Comparison of ENCODE assay signal across 11 mouse cellular contexts in the genomic region with DNA sequence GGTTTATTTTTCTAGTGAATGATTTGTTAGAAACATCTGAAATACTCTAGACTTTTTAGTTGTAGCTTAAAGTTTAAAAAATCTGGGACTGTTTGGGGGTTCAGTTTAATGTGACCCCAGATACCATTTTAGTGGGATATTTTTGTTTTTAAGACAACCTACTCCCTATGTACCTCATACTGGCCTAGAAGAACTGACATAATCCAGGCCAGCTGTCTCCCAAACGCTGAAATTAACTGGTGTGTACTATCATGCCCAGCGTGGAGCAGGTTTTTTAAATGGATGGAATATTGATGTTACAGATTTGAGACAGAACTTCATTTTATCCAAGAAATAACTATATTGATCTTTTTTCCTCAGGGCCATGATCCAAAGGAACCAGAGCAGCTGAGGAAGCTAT. TPM values are rescaled to one million over a fixed set of nuclear protein-coding genes. Genes with fewer than 3 reads are reported as not detected.
DNase-seq lines count a peak whose midpoint lies in the region; ATAC-seq and TF ChIP-seq lines count a peak whose summit lies in the region.
"Had no signal": no experiment of that assay in that cellular context is flagged by ENCODE, and none has a peak within 500 bp of the region (broad histone marks: within the 10 kb centered on the region; RNA-seq: fewer than 3 reads in every experiment).

No protein-coding gene starts in this region.

- H3K4me2 ChIP-seq in kidney, postnatal 0 days (ENCODE audit: low read length) = peak overlapping the region; percentile 77
- peak overlapping the region; percentile 75 for H3K4me2 ChIP-seq in neural tube, embryonic 12.5 days (replicated peaks)

- no peaks in the 10 kb centered on the region for H3K27me3 ChIP-seq in kidney, postnatal 0 days (ENCODE audit: insufficient read depth, low read length)
- no peaks in the 10 kb centered on the region for H3K27me3 ChIP-seq in limb, embryonic 10.5 days (ENCODE audit: low read depth, poor library complexity, severe bottlenecking)
- H3K27me3 ChIP-seq in neural tube, embryonic 12.5 days (replicated peaks) = no peaks in the 10 kb centered on the region
- H3K27me3 ChIP-seq: Patski had no signal

- no peak overlapping the region for H3K27ac ChIP-seq in kidney, postnatal 0 days
- peak overlapping the region; percentile 21; the same call in 1 of the 2 replicates for H3K27ac ChIP-seq in embryonic fibroblast, embryonic 13.5 days (ENCODE audit: insufficient read depth, low read length)
- peak overlapping the region; percentile 100 for H3K27ac ChIP-seq in limb, embryonic 10.5 days
- H3K27ac ChIP-seq in neural tube, embryonic 12.5 days = no peak overlapping the region

- intact Hi-C loops in gastrocnemius, postnatal 14 days (cut with DNase I; ENCODE audit: low total_unique reads) = no loop called here

- H3K4me1 ChIP-seq in kidney, postnatal 0 days (replicated peaks; ENCODE audit: insufficient read depth, low read length) = peaks cover 8% of the 10 kb centered on the region; the same call in 1 of the 2 replicates
- H3K4me1 ChIP-seq in embryonic fibroblast, embryonic 13.5 days (ENCODE audit: control insufficient read depth, insufficient read depth, low read length) = peaks cover 5% of the 10 kb centered on the region
- H3K4me1 ChIP-seq in limb, embryonic 10.5 days = peaks cover 24% of the 10 kb centered on the region
- peaks cover 17% of the 10 kb centered on the region for H3K4me1 ChIP-seq in neural tube, embryonic 12.5 days

- H3K36me3 ChIP-seq in kidney, postnatal 0 days (ENCODE audit: insufficient read depth, low read length) = peaks cover 15% of the 10 kb centered on the region
- H3K36me3 ChIP-seq in limb, embryonic 10.5 days = peaks cover 47% of the 10 kb centered on the region
- H3K36me3 ChIP-seq in neural tube, embryonic 12.5 days = peaks cover 24% of the 10 kb centered on the region

- no peak overlapping the region for H3K9ac ChIP-seq in kidney, postnatal 0 days (ENCODE audit: low read depth, low read length)
- no peak overlapping the region for H3K9ac ChIP-seq in neural tube, embryonic 12.5 days

- no peak for TF ChIP-seq CTCF in kidney, postnatal 0 days (IDR thresholded peaks at IDR 0.05; ENCODE audit: low read depth)
- no peak for TF ChIP-seq CTCF in embryonic fibroblast, embryonic 13.5 days (IDR thresholded peaks at IDR 0.05; ENCODE audit: borderline replicate concordance, insufficient read depth, low read length)

- no peak for TF ChIP-seq POLR2A in embryonic fibroblast, embryonic 13.5 days (IDR thresholded peaks at IDR 0.05; ENCODE audit: low read depth, low read length)

- no peak for ATAC-seq in kidney, postnatal 0 days (replicated peaks; ENCODE audit: low FRiP score, low read depth)
- ATAC-seq in neural tube, embryonic 12.5 days (ENCODE audit: low FRiP score, low read depth) = no peak
- ATAC-seq: Patski had no signal

- no peak for DNase-seq in kidney, postnatal 0 days (ENCODE audit: low spot score)
- DNase-seq in kidney, adult 8-10 months = no peak
- DNase-seq in limb, embryonic 10.5 days (ENCODE audit: low spot score) = no peak
- no peak for DNase-seq in left cerebral cortex, adult 11 months (ENCODE audit: low spot score)
- DNase-seq in gastrocnemius, postnatal 14 days = no peak
- no peak for DNase-seq in lung, postnatal 36 days
- DNase-seq: cerebellum, adult 18-20 months; kidney, postnatal 14 days had no signal

- no peaks in the 10 kb centered on the region for H3K9me3 ChIP-seq in kidney, postnatal 0 days (replicated peaks; ENCODE audit: low read length)
- no peaks in the 10 kb centered on the region for H3K9me3 ChIP-seq in limb, embryonic 10.5 days (replicated peaks)
- no peaks in the 10 kb centered on the region for H3K9me3 ChIP-seq in neural tube, embryonic 12.5 days

- 15% methylated on average over 2 of the region's 2 CpGs for WGBS in kidney, postnatal 0 days
- WGBS in limb, embryonic 10.5 days = 52% methylated on average over 2 of the region's 2 CpGs
- WGBS in neural tube, embryonic 12.5 days = 53% methylated on average over 2 of the region's 2 CpGs

- peak overlapping the region; percentile 95 for H3K4me3 ChIP-seq in kidney, postnatal 0 days (replicated peaks; ENCODE audit: low read depth, low read length)
- peak overlapping the region; percentile 99 for H3K4me3 ChIP-seq in embryonic fibroblast, embryonic 13.5 days (ENCODE audit: insufficient read depth, low read length)
- peak overlapping the region; percentile 98 for H3K4me3 ChIP-seq in limb, embryonic 10.5 days
- peak overlapping the region; percentile 93; the same call in 1 of the 2 replicates for H3K4me3 ChIP-seq in neural tube, embryonic 12.5 days

RNA-seq across cellular contexts. Expression of a gene that starts 2.0 kb away (rescaled TPM):
- 240 and 270 TPM in 2 replicates for polyA plus RNA-seq in kidney, postnatal 0 days (2015; fragmentation: Nextera tagmentation; extraction: Ambion mirVana)
- polyA plus RNA-seq in embryonic fibroblast, embryonic 13.5 days (2011; ENCODE audit: insufficient read length, low read depth, missing spikeins) = 192 and 279 TPM in 2 replicates
- 352 and 369 TPM in 2 replicates for polyA plus RNA-seq in limb, embryonic 10.5 days (2016; fragmentation: Nextera tagmentation; extraction: Ambion mirVana)
- polyA plus RNA-seq in neural tube, embryonic 12.5 days (2016; fragmentation: Nextera tagmentation; extraction: Ambion mirVana) = 334 and 350 TPM in 2 replicates
- 100 to 1,000 TPM; 144 to 187 TPM for total RNA-seq in gastrocnemius, postnatal 14 days (2021)

RNA-seq across cellular contexts. Expression of a gene that starts 43.3 kb away (rescaled TPM):
- polyA plus RNA-seq in kidney, postnatal 0 days (2015; fragmentation: Nextera tagmentation; extraction: Ambion mirVana) = 96.6 and 97.0 TPM in 2 replicates
- 130 and 137 TPM in 2 replicates for polyA plus RNA-seq in embryonic fibroblast, embryonic 13.5 days (2011; ENCODE audit: insufficient read length, low read depth, missing spikeins)
- 33.8 and 37.2 TPM in 2 replicates for polyA plus RNA-seq in limb, embryonic 10.5 days (2016; fragmentation: Nextera tagmentation; extraction: Ambion mirVana)
- 18.2 and 20.9 TPM in 2 replicates for polyA plus RNA-seq in neural tube, embryonic 12.5 days (2016; fragmentation: Nextera tagmentation; extraction: Ambion mirVana)
- 10 to 100 TPM; 25.6 to 31.3 TPM for total RNA-seq in gastrocnemius, postnatal 14 days (2021)

Comparison
In these comparisons a context has a peak if more than half of its experiments do, and no peak if none do; other contexts are left out.
1. H3K27ac ChIP-seq: peak in embryonic fibroblast, embryonic 13.5 days (single experiment) and limb, embryonic 10.5 days (single experiment); none in kidney, postnatal 0 days (single experiment) and neural tube, embryonic 12.5 days (single experiment).
2. Peak in every context shown above with its lines, with median percentiles within 50 percentile points of each other: H3K4me3 ChIP-seq.